Mouse (Mus musculus): Measurements from ENCODE around the gene Anp32b. TPM values are rescaled to one million over a fixed set of nuclear protein-coding genes. Genes with fewer than 3 reads are reported as not detected.

Gene Anp32b
- total and polyA plus RNA-seq, 2 experiments from 2014 or later, result 9.2 to 76.0 TPM

DNA sequence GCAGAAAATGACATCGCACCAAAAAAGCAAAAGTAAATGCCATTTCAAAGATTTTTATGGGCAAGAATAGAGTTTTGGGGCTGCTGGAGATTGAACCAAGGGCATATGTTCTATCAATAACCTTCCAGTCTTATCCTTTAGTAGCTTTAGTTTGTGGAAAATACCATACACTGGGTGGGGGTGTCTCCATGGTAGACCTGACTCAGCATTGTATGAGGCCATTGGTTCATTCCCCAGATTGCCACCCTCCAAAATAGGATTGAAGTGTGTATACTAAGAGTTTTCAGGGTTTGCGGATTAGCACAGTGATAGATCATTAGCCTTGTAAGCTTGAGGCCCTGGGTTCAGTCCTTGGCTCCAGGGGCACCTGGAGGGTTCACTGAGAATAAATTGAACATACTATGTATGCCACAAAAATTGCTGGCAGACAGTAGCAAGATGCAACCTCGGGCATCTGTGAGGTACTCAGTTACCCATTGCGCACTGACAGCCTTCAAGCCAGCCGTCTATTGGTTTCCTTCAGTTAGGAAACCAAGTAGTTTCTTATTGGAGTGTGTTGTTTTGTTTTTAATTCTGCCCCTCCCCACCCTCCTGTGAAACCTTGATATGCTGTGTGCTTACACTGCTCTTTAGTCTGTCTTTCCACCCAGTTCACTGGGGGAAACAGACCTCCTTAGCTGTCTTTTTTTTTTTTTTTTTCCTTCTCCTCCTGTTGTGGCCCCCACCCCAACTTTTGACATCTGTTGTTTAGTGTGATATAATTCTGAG is 3.6 kb downstream of the Anp32b start:
- WGBS, result 66% methylated on average over 5 of the region's 5 CpGs
- Histone ChIP-seq H3K9me3 (replicated peaks; ENCODE audit: control insufficient read depth, low read length) (no peaks in the 10 kb centered on the region), H3K36me3 (replicated peaks; ENCODE audit: control insufficient read depth, insufficient read depth, low read length) (no peaks in the 10 kb centered on the region), H3K4me2 (ENCODE audit: low read depth, low read length) (no peak overlapping the region), H3K27me3 (ENCODE audit: control insufficient read depth, insufficient read depth, low read length) (no peaks in the 10 kb centered on the region), H3K27ac (ENCODE audit: low read depth) (no peak overlapping the region), H3K4me3 (ENCODE audit: low read depth, low read length) (no peak overlapping the region), H3K4me1 (ENCODE audit: control insufficient read depth, insufficient read depth) (peaks cover 31% of the 10 kb centered on the region), H3K9ac (replicated peaks; ENCODE audit: low read depth, low read length) (no peak overlapping the region)
- TF ChIP-seq EP300 (IDR thresholded peaks at IDR 0.05; ENCODE audit: low read depth) (no peak), CTCF (IDR thresholded peaks at IDR 0.05; ENCODE audit: low read depth) (no peak)
- ATAC-seq (ENCODE audit: insufficient read depth, low read depth) (no peak), DNase-seq (ENCODE audit: low spot score) (no peak)

DNA sequence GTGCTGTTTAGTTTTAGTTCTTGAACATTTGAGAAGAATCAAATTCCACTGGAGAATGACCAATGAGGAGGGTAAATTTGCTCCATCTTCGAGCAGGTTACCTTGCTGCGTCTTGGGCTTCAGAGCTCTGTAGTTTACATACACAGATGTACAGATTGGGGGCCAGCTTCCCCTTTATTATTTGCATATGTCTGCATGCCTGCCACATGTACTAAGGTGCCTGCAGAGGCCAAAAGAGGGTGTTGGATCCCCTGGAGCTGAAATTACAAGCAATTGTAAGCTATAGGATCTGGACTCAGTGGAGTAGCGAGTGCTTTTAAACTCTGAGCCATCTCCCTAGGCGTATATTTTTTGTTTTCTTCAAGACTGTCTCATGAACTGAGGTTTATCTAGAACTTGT is 6.1 kb downstream of the Anp32b start:
- ATAC-seq (ENCODE audit: insufficient read depth, low read depth) (no peak), DNase-seq (ENCODE audit: low spot score) (no peak)
- Histone ChIP-seq H3K4me3 (ENCODE audit: low read depth, low read length) (no peak overlapping the region), H3K27ac (ENCODE audit: low read depth) (no peak overlapping the region), H3K9ac (replicated peaks; ENCODE audit: low read depth, low read length) (no peak overlapping the region), H3K9me3 (replicated peaks; ENCODE audit: control insufficient read depth, low read length) (no peaks in the 10 kb centered on the region), H3K36me3 (replicated peaks; ENCODE audit: control insufficient read depth, insufficient read depth, low read length) (peaks cover 17% of the 10 kb centered on the region), H3K4me2 (ENCODE audit: low read depth, low read length) (no peak overlapping the region), H3K4me1 (ENCODE audit: control insufficient read depth, insufficient read depth) (peaks cover 28% of the 10 kb centered on the region), H3K27me3 (ENCODE audit: control insufficient read depth, insufficient read depth, low read length) (no peaks in the 10 kb centered on the region)
- TF ChIP-seq EP300 (IDR thresholded peaks at IDR 0.05; ENCODE audit: low read depth), result no peak
- no peak for TF ChIP-seq CTCF (IDR thresholded peaks at IDR 0.05; ENCODE audit: low read depth)
- 82% methylated on average over 4 of the region's 4 CpGs for WGBS

- H3K4me3 ChIP-seq (ENCODE audit: low read depth, low read length), result no peak overlapping the region
- TF ChIP-seq EP300 (IDR thresholded peaks at IDR 0.05; ENCODE audit: low read depth) (no peak), CTCF (IDR thresholded peaks at IDR 0.05; ENCODE audit: low read depth) (no peak)
- H3K27ac ChIP-seq (ENCODE audit: low read depth), result no peak overlapping the region
- DNase-seq (ENCODE audit: low spot score) (no peak), ATAC-seq (ENCODE audit: insufficient read depth, low read depth) (no peak)
- H3K9ac ChIP-seq (replicated peaks; ENCODE audit: low read depth, low read length), result no peak overlapping the region
- H3K9me3 ChIP-seq (replicated peaks; ENCODE audit: control insufficient read depth, low read length), result no peaks in the 10 kb centered on the region
- H3K36me3 ChIP-seq (replicated peaks; ENCODE audit: control insufficient read depth, insufficient read depth, low read length), result peaks cover 17% of the 10 kb centered on the region
- 88% methylated on average over 3 of the region's 3 CpGs for WGBS
- H3K4me2 ChIP-seq (ENCODE audit: low read depth, low read length), result no peak overlapping the region
- peaks cover 31% of the 10 kb centered on the region for H3K4me1 ChIP-seq (ENCODE audit: control insufficient read depth, insufficient read depth)
- H3K27me3 ChIP-seq (ENCODE audit: control insufficient read depth, insufficient read depth, low read length), result no peaks in the 10 kb centered on the region
Observed at GRCm38 (mm10) chr4:46457186-46457585, 6.5 kb downstream of the Anp32b start.

GRCm38 (mm10) chr4:46458411-46458810 is 7.7 kb downstream of the Anp32b start:
- peaks cover 29% of the 10 kb centered on the region for H3K4me1 ChIP-seq (ENCODE audit: control insufficient read depth, insufficient read depth)
- no peak overlapping the region for H3K27ac ChIP-seq (ENCODE audit: low read depth)
- H3K9ac ChIP-seq (replicated peaks; ENCODE audit: low read depth, low read length), result no peak overlapping the region
- peaks cover 27% of the 10 kb centered on the region for H3K36me3 ChIP-seq (replicated peaks; ENCODE audit: control insufficient read depth, insufficient read depth, low read length)
- no peak overlapping the region for H3K4me2 ChIP-seq (ENCODE audit: low read depth, low read length)
- TF ChIP-seq EP300 (IDR thresholded peaks at IDR 0.05; ENCODE audit: low read depth) (no peak), CTCF (IDR thresholded peaks at IDR 0.05; ENCODE audit: low read depth) (peak; percentile 10; the same call in 1 of the 2 replicates)
- H3K4me3 ChIP-seq (ENCODE audit: low read depth, low read length), result no peak overlapping the region
- no peaks in the 10 kb centered on the region for H3K27me3 ChIP-seq (ENCODE audit: control insufficient read depth, insufficient read depth, low read length)
- no peaks in the 10 kb centered on the region for H3K9me3 ChIP-seq (replicated peaks; ENCODE audit: control insufficient read depth, low read length)
- DNase-seq (ENCODE audit: low spot score) (no peak), ATAC-seq (ENCODE audit: insufficient read depth, low read depth) (no peak)
- WGBS, result 91% methylated on average over 2 of the region's 2 CpGs

GRCm38 (mm10) chr4:46463130-46463830 is 12.6 kb downstream of the Anp32b start:
- Histone ChIP-seq H3K27ac (ENCODE audit: low read depth) (no peak overlapping the region), H3K9ac (replicated peaks; ENCODE audit: low read depth, low read length) (no peak overlapping the region), H3K4me3 (ENCODE audit: low read depth, low read length) (no peak overlapping the region), H3K4me2 (ENCODE audit: low read depth, low read length) (no peak overlapping the region), H3K9me3 (replicated peaks; ENCODE audit: control insufficient read depth, low read length) (no peaks in the 10 kb centered on the region), H3K27me3 (ENCODE audit: control insufficient read depth, insufficient read depth, low read length) (no peaks in the 10 kb centered on the region), H3K4me1 (ENCODE audit: control insufficient read depth, insufficient read depth) (peaks cover 9% of the 10 kb centered on the region; the same call in 1 of the 2 replicates), H3K36me3 (replicated peaks; ENCODE audit: control insufficient read depth, insufficient read depth, low read length) (peaks cover 74% of the 10 kb centered on the region)
- 79% methylated on average over 7 of the region's 7 CpGs for WGBS
- DNase-seq (ENCODE audit: low spot score) (no peak), ATAC-seq (ENCODE audit: insufficient read depth, low read depth) (peak; percentile 57; the same call in 1 of the 2 replicates)
- TF ChIP-seq EP300 (IDR thresholded peaks at IDR 0.05; ENCODE audit: low read depth), result no peak
- peak; percentile 48 for TF ChIP-seq CTCF (IDR thresholded peaks at IDR 0.05; ENCODE audit: low read depth)
